Mouse (Mus musculus): ENCODE data around the gene Ppm1n.

GRCm38 (mm10) chr7:19283406-19283804, 3.5 kb upstream of the Ppm1n start:
- TF ChIP-seq POLR2A (IDR thresholded peaks at IDR 0.05; ENCODE audit: insufficient read depth, low read length) (no peak), CTCF (IDR thresholded peaks at IDR 0.05; ENCODE audit: low read depth, low read length) (no peak)
